Mouse (Mus musculus): ENCODE data around the gene Gm10945. TPM values are rescaled to one million over a fixed set of nuclear protein-coding genes. Genes with fewer than 3 reads are reported as not detected.

The Gm10945 gene
- polyA plus RNA-seq (2015; fragmentation: Nextera tagmentation; extraction: Ambion mirVana), result not detected in 2 replicates

- no peaks in the 10 kb centered on the region for H3K9me3 ChIP-seq (ENCODE audit: control insufficient read depth)
- H3K4me3 ChIP-seq (ENCODE audit: low read depth, low read length), result no peak within 1 kb of the TSS
- H3K4me2 ChIP-seq (replicated peaks; ENCODE audit: low read depth), result no peak within 1 kb of the TSS
- 87% methylated on average over 2 of the region's 2 CpGs for WGBS
- H3K36me3 ChIP-seq (ENCODE audit: control insufficient read depth, insufficient read depth), result no peaks in the 10 kb centered on the region
- H3K27me3 ChIP-seq (replicated peaks; ENCODE audit: control insufficient read depth, insufficient read depth, low read length), result no peaks in the 10 kb centered on the region
- H3K9ac ChIP-seq (ENCODE audit: low read depth, low read length), result no peak within 1 kb of the TSS
- H3K4me1 ChIP-seq (replicated peaks; ENCODE audit: control insufficient read depth, insufficient read depth, low read length), result no peaks in the 10 kb centered on the region
- H3K27ac ChIP-seq (ENCODE audit: low read depth, low read length), result no peak within 1 kb of the TSS
- ATAC-seq, result no peak
- TF ChIP-seq CTCF (IDR thresholded peaks at IDR 0.05; ENCODE audit: low read depth), result no peak
These were observed at the start of gene Gm10945 for GRCm38 (mm10) chr10:6761287-6761811. Gene Gm10945 (minus strand): TSS chr10:6761761.

GRCm38 (mm10) chr10:6790226-6790625 is 28.7 kb upstream of the Gm10945 start:
- no peaks in the 10 kb centered on the region for H3K9me3 ChIP-seq (ENCODE audit: control insufficient read depth)
- no peaks in the 10 kb centered on the region for H3K4me1 ChIP-seq (replicated peaks; ENCODE audit: control insufficient read depth, insufficient read depth, low read length)
- no peaks in the 10 kb centered on the region for H3K27me3 ChIP-seq (replicated peaks; ENCODE audit: control insufficient read depth, insufficient read depth, low read length)
- no peaks in the 10 kb centered on the region for H3K36me3 ChIP-seq (ENCODE audit: control insufficient read depth, insufficient read depth)
- ATAC-seq, result no peak
- no peak for TF ChIP-seq CTCF (IDR thresholded peaks at IDR 0.05; ENCODE audit: low read depth)
- H3K4me3 ChIP-seq (ENCODE audit: low read depth, low read length), result no peak overlapping the region
- no peak overlapping the region for H3K9ac ChIP-seq (ENCODE audit: low read depth, low read length)
- H3K27ac ChIP-seq (ENCODE audit: low read depth, low read length), result no peak overlapping the region
- H3K4me2 ChIP-seq (replicated peaks; ENCODE audit: low read depth), result no peak overlapping the region

GRCm38 (mm10) chr10:6788517-6789237 is 27.1 kb upstream of the Gm10945 start:
- Histone ChIP-seq H3K4me3 (ENCODE audit: low read depth, low read length) (no peak overlapping the region), H3K4me1 (replicated peaks; ENCODE audit: control insufficient read depth, insufficient read depth, low read length) (no peaks in the 10 kb centered on the region), H3K9me3 (ENCODE audit: control insufficient read depth) (no peaks in the 10 kb centered on the region), H3K27ac (ENCODE audit: low read depth, low read length) (no peak overlapping the region), H3K4me2 (replicated peaks; ENCODE audit: low read depth) (no peak overlapping the region), H3K27me3 (replicated peaks; ENCODE audit: control insufficient read depth, insufficient read depth, low read length) (no peaks in the 10 kb centered on the region), H3K36me3 (ENCODE audit: control insufficient read depth, insufficient read depth) (no peaks in the 10 kb centered on the region), H3K9ac (ENCODE audit: low read depth, low read length) (no peak overlapping the region)
- ATAC-seq, result no peak
- 6% methylated on average over 25 of the region's 25 CpGs for WGBS
- TF ChIP-seq CTCF (IDR thresholded peaks at IDR 0.05; ENCODE audit: low read depth), result no peak

GRCm38 (mm10) chr10:6758206-6758605 is 3.4 kb downstream of the Gm10945 start, which contains the start of gene Oprm1:
Gene Oprm1 (plus strand): TSS chr10:6758506.
- no peaks in the 10 kb centered on the region for H3K27me3 ChIP-seq (replicated peaks; ENCODE audit: control insufficient read depth, insufficient read depth, low read length)
- H3K27ac ChIP-seq (ENCODE audit: low read depth, low read length), result no peak within 1 kb of the TSS
- ATAC-seq, result no peak
- no peak within 1 kb of the TSS for H3K4me3 ChIP-seq (ENCODE audit: low read depth, low read length)
- no peak for TF ChIP-seq CTCF (IDR thresholded peaks at IDR 0.05; ENCODE audit: low read depth)
- WGBS, result 90% methylated on average over 3 of the region's 3 CpGs
- no peaks in the 10 kb centered on the region for H3K4me1 ChIP-seq (replicated peaks; ENCODE audit: control insufficient read depth, insufficient read depth, low read length)
- H3K36me3 ChIP-seq (ENCODE audit: control insufficient read depth, insufficient read depth), result no peaks in the 10 kb centered on the region
- no peak within 1 kb of the TSS for H3K4me2 ChIP-seq (replicated peaks; ENCODE audit: low read depth)
- no peak within 1 kb of the TSS for H3K9ac ChIP-seq (ENCODE audit: low read depth, low read length)
- H3K9me3 ChIP-seq (ENCODE audit: control insufficient read depth), result no peaks in the 10 kb centered on the region

- no peak overlapping the region for H3K4me2 ChIP-seq (replicated peaks; ENCODE audit: low read depth)
- no peaks in the 10 kb centered on the region for H3K27me3 ChIP-seq (replicated peaks; ENCODE audit: control insufficient read depth, insufficient read depth, low read length)
- H3K36me3 ChIP-seq (ENCODE audit: control insufficient read depth, insufficient read depth), result no peaks in the 10 kb centered on the region
- H3K9me3 ChIP-seq (ENCODE audit: control insufficient read depth), result no peaks in the 10 kb centered on the region
- H3K4me3 ChIP-seq (ENCODE audit: low read depth, low read length), result no peak overlapping the region
- WGBS, result 87% methylated on average over 5 of the region's 5 CpGs
- no peaks in the 10 kb centered on the region for H3K4me1 ChIP-seq (replicated peaks; ENCODE audit: control insufficient read depth, insufficient read depth, low read length)
- H3K27ac ChIP-seq (ENCODE audit: low read depth, low read length), result no peak overlapping the region
- no peak overlapping the region for H3K9ac ChIP-seq (ENCODE audit: low read depth, low read length)
- no peak for TF ChIP-seq CTCF (IDR thresholded peaks at IDR 0.05; ENCODE audit: low read depth)
- no peak for ATAC-seq
These were observed 8.2 kb downstream of the Gm10945 start for GRCm38 (mm10) chr10:6753375-6753774.

DNA sequence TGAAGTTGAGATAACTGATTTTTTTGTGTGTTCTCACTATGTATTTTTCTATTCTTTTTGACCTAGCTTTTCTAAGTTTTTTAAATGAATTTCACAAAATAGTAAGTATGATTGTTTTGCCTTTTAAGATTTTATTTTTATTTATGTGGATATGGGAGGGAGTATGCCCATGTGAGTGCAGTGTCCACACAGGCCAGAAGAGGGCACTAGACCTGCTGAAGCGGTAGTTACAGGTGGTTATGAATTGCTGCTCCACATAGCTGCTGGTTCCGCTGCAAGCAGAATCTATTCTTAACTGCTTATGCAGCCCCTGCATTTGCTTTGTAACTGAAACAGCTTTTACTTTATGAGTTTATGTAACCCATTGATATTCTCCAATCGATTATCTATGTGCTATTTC is 33.1 kb downstream of the Gm10945 start:
- Histone ChIP-seq H3K4me1 (replicated peaks; ENCODE audit: control insufficient read depth, insufficient read depth, low read length) (no peaks in the 10 kb centered on the region), H3K4me3 (ENCODE audit: low read depth, low read length) (no peak overlapping the region), H3K9me3 (ENCODE audit: control insufficient read depth) (no peaks in the 10 kb centered on the region), H3K9ac (ENCODE audit: low read depth, low read length) (no peak overlapping the region), H3K4me2 (replicated peaks; ENCODE audit: low read depth) (no peak overlapping the region), H3K27me3 (replicated peaks; ENCODE audit: control insufficient read depth, insufficient read depth, low read length) (no peaks in the 10 kb centered on the region), H3K36me3 (ENCODE audit: control insufficient read depth, insufficient read depth) (no peaks in the 10 kb centered on the region), H3K27ac (ENCODE audit: low read depth, low read length) (no peak overlapping the region)
- 89% methylated on average over 3 of the region's 3 CpGs for WGBS
- no peak for TF ChIP-seq CTCF (IDR thresholded peaks at IDR 0.05; ENCODE audit: low read depth)
- ATAC-seq, result no peak

Data from intestine, postnatal 0 days (tissue).